Mouse (Mus musculus) brain, embryonic 14.5 days (tissue): Measurements from ENCODE around the gene Jsrp1. TPM values are rescaled to one million over a fixed set of nuclear protein-coding genes. Genes with fewer than 3 reads are reported as not detected.
A peak's percentile ranks its signal among the peaks of the same experiment; 100 is the strongest.
"Not testable (repeated sequence)": the region's sequence is repeated elsewhere in the genome, so short reads cannot be mapped to it uniquely, and the experiment has no call there.

Source experiments
- DNase-seq: peaks from one replicate; pipeline ENCODE4 v3.0.0-alpha.2; 2011; ENCODE audit warnings: low read depth
- CTCF ChIP-seq: fragments of 200-500 bp; IDR thresholded peaks from 2 replicates; pipeline ENCODE4 v1.5.1; 2012; ENCODE audit warnings: inconsistent platforms, mild to moderate bottlenecking, moderate library complexity, borderline replicate concordance; ENCODE audit not compliant: insufficient read depth, insufficient read length; ENCODE audit errors: extremely low read depth
- POLR2A ChIP-seq: fragments of 200-500 bp; IDR thresholded peaks from 2 replicates; pipeline ENCODE4 v1.6.1; 2012; ENCODE audit warnings: mild to moderate bottlenecking, inconsistent platforms, borderline replicate concordance; ENCODE audit not compliant: poor library complexity, insufficient read depth, insufficient read length, severe bottlenecking; ENCODE audit errors: extremely low read depth
- polyA plus RNA-seq: library from polyadenylated mRNA; depleted of rRNA; stranded (reverse); fragments of >200 nt; gene quantifications from 2 replicates; pipeline ENCODE4 v1.2.3, GENCODE M21; 2012

The Jsrp1 gene
- polyA plus RNA-seq, 1 experiment, result 0.21 TPM

DNA sequence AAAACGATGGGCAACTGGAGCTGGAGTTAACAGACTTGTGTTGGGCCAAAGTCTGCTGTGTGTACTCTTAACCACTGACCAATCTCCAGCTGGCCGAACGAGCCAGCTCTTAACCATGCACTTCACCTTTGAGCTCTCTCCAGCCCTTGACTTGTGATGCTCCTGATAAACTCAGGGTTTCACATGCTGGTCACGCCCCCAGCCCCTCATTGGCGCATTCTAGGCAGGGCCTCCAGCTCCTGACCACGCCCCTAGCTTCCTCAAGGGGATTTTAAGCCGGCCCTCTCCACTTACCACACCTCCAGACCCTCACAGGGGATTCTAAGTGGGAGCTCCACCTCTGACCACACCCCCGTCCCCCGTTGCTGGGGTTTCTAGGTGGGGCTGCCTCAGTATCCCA, 17.8 kb upstream of the Jsrp1 start:
- peak; percentile 71 for DNase-seq
- TF ChIP-seq CTCF, result no peak
- TF ChIP-seq POLR2A, result no peak

DNA sequence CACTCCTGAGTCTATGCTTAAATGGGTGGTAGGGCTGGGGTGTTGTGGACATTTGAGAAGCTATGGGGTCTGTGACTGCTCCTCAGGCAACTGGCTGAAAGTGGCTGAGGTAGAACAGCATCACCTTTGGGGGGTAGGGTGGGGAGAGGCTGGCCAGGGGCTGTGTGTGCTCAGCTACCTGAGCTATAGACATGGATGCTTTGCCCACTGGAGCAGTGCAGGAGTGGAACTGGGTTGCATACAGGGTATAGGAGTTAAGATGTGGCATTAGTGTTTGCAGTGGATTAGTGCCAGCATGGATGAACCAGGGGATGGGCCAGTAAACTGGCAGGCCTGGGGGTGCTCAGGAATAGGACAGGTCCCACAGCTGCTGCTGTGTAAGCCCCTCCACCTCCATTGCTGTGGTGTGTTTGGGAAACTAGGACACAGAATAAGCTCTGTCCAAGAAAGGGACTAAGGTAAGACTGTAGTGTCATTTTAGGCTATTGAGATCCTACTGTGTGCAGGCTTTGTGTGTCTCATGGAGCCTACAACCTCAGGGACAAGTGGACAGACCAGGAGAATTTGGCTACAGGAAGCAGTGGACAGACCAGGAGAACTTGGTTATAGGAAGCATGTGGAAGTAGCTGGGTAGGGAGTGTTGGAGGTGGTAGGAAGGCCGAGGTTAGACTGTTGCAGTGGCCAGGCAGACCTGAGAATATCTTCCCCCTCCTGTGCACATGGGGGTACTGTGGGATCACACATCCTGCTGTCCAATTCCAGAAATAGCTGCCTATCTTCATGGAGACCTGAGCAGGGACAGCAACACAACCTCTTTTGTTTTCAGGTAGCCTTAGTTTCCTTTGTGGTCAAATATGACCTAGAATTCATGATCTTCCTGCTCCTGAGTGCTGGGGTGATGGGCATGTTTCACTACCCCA, 16.3 kb upstream of the Jsrp1 start:
- TF ChIP-seq POLR2A, result no peak
- DNase-seq, result no peak

DNA sequence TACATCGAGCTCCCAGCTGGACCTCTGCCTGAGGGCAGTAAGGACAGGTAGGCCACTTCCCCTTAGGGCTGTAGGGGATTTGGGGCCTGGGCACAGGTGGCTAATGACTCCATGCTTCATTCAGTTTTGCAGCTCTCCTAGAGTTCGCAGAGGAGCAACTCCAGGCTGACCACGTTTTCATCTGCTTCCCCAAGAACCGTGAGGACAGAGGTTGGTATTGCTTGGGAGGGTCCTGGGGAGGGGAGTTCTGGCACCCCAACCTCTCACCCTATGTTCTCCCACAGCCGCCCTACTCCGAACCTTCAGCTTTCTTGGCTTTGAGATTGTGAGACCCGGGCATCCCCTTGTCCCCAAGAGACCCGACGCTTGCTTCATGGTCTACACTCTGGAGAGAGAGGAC, 15.3 kb upstream of the Jsrp1 start:
- not testable (repeated sequence) for DNase-seq

DNA sequence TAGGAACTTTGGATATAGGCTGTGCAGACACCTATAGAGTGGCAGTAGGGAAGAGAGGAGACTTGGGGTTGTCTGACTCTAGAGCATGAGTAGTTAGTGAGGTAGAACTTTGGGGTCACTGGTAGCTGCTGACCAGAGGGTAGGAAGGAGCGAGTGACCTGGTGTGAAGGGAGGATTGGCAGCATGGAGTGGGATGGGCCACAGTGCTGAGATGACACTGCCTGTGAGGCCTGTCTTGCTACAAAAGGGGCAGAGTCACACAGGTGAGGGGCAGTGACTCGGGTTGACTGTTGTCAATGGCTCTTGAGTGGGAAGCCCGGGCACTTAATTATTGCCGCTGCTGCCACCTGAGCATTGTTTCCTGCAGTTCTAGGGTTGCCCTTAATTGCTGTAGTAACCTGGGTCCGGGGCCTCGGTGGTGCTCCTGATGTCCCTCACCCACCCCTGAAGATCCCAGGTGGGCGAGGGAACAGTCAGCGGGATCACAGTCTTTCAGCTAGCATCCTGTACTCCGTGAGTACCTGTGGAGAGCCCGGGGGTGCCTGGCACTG, 14.6 kb upstream of the Jsrp1 start:
- no peak for DNase-seq
- no peak for TF ChIP-seq POLR2A
- no peak for TF ChIP-seq CTCF

DNA sequence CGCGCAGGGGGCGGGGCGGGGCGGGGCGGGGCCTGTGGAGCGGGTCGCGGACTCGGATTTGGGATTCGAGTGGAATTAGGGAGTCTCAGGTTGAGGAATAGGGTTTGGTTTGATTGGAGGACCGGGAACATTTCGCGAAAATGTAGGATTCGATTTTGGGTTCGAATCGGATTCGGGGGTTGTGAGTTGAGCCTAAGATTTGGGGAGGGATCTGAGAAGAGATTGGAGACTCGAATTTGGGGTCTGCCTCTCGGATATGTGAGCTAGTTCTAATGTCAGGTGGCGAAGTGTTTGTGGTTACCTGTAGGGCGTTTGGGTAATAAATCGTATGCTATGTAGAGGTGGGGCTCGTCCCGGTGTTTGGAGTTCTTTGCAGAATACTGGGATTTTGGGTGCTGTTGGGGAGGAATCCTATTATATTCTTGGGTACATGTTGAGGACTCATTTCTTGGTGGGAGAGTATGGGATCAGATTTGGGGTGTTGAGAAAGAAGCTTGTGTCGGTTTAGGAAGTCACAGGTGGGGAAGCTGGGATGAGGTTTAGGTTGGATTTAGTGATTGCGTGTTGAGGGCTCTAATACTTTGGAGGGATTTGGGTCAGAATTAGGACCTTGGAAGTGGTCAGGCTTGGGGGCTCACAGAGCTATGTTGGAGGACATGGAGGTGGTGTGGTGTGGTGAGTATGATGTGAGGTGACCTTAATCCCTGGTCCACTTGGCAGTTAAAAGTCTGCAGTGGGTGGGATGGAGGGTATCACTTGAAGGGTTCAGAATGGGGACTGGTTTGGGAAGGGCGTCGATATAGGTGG, 14.0 kb upstream of the Jsrp1 start:
- no peak for DNase-seq
- TF ChIP-seq CTCF (no peak), POLR2A (no peak)

DNA sequence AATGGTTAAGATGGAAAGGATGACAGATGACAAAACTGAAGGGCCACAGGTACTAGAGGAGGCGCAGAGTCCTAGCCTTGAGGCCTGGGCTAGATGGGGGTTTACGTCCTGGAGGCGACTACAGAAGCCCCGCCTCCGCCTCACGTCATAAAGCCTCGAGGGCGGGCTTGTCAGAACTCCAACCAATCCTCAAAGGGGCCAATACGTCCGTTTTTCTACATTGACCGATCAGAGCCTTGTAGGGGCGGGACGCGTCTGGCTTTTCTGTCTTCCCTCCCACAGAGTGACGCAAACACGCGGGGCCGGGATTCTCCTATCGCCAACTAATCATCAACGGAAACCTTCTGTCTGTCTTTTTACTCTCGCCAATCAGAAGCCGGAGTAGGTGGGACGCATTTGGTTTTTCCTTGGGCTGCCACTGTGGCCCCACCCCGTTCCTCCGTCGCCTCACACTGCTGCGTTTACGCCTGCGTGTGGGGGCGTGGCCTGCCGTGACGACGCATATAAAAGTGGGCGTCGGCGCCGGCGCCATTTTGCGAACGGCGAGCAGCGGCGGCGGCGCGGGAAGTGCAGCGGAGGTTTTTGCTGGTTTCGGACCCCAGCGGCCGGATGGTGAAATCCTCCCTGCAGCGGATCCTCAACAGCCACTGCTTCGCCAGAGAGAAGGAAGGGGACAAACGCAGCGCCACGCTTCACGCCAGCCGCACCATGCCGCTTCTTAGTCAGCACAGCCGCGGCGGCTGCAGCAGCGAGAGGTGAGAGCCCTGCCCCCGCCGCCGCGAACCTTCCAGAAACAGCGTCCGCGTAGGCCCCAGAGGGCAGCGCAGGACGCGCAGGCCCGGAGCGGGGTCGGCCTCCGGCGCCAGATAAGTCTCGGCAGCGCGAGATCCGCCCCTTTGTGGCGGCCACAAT, 13.1 kb upstream of the Jsrp1 start, which contains the start of gene Oaz1:
Gene Oaz1, plus strand, starts transcription at position 506 of the 912 bp plus-strand sequence.
- TF ChIP-seq CTCF, result no peak
- peak; percentile 77 for TF ChIP-seq POLR2A
- peak; percentile 100 for DNase-seq

DNA sequence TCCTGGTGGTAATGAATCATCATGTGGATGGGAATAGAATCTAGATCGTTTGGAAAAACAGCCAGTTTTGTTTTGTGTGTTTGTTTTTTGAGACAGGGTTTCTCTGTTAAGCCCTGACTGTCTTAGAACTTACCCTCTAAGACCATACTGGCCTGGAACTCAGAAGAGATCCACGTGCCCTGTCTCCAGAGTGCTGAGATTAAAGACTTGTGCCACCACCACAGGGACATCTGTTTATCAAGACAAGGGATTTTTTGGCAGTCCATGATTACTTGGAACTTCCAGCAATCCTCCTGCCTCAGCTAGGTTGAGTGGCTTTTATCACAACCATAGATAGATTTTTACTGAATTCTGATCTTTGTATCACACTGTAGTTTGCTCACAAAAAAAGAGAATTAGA, 11.5 kb upstream of the Jsrp1 start:
- DNase-seq, result no peak
- TF ChIP-seq POLR2A (no peak), CTCF (no peak)

DNA sequence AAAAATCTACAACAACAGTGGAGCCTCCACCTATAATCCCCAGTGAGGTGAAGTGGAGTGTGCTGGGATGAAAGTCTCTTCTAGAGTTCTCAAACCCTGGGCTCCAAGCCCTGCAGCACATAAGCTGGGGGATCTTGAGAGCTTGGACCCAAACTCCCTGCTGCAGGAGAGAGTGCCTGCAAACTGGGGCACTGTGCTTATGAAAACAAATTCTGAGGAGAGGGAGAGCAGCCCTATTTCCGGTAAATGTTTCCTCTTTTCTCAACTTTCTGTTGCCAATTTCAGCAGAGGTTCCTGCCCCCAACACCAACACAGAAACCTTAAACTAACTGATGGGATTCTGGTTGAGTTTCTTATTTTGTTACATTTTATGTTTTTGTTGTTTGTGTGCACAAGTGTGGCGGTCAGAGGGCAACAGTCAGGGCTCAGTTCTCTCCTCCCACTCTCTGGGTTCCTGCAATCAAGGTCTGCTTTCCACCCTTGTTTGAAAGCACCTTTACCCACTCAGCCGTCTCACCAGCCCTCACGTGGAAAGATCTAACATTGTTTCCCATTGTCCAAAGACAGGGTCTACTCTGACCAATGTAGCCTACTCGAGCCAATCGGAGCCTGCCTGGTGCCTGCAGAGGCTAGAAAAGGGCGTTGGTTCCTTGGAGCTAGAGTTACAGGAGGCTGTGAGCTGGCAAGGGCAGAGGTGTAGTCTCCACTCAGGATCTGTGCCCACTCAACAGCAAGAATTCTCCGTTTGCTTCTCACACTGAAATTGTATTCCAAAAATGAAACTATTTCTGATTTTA, 10.7 kb upstream of the Jsrp1 start:
- TF ChIP-seq POLR2A (no peak), CTCF (no peak)
- no peak for DNase-seq

DNA sequence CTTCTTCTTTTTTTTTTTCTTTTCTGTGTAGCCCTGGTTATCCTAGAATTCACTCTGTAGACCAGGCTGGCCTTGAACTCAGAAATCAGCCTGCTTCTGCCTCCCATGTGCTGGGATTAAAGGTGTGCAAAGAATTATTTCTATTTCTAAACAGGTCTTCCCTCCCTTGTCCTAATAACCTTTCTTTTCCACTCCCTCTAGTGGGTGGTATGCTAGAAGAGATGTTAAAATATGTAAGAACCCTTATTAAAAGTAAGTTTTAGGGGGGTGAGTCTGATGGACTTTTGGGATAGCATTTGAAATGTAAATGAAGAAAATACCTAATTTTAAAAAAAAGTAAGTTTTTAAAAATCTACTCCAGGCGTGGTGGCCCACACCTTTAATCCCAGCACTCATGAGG, 10.0 kb upstream of the Jsrp1 start:
- TF ChIP-seq CTCF (no peak), POLR2A (no peak)
- no peak for DNase-seq

DNA sequence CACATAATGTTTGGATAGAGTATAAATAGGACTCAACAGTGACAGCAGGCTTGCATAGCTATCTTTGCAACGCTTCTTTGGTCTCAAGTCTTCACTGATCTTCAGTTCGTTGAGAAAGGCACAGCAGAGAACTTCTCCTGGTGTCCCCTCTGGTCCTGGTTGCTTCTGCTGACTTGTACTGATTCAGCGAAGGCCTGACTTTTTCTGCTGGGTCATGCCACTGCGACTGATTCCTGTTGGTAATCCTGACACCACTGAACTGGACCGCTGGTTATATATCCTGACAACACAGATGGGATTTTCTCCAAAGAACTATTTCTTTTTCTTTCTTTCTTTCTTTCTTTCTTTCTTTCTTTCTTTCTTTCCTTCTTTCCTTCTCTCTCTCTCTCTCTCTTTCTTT, 9.2 kb upstream of the Jsrp1 start:
- no peak for DNase-seq
- no peak for TF ChIP-seq CTCF
- TF ChIP-seq POLR2A, result no peak
